10 mouse cellular contexts compared by ENCODE assay signal in the genomic region with DNA sequence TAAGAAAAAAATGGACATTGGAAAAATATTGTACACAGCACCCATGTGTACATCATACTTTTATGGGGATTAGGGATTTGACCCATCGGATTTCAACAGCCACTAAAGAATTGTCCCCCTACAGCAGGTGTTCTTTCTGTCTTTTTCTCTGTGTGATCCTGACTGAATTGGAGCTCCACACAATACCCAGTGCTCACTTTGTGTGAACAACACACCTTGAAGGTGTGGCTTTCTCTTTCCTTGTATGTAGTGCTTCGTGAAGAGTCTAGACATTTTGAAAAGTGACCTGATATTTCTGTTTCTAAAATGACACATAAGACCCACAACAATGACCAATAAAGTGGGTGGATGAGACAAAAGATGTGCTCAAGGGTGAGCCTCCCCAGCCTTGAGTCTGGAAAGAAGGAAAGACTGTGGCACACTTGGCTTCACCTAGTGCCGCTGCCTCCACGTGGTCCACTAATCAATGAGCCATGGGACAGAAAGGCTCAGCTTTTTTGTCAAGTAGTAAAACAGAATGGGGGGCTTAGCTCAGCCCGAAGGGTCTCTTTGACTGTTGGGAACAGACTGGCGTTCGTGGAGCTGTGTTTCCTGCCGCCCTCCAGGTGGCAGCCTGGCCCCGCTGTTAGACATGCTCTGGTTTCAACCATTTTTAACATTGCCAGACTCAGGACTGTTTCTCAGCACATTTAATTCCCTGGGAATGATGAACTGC. TPM values are rescaled to one million over a fixed set of nuclear protein-coding genes. Genes with fewer than 3 reads are reported as not detected.
DNase-seq lines count a peak whose midpoint lies in the region; ATAC-seq and TF ChIP-seq lines count a peak whose summit lies in the region.
"Had no signal": no experiment of that assay in that cellular context is flagged by ENCODE, and none has a peak within 500 bp of the region (broad histone marks: within the 10 kb centered on the region; RNA-seq: fewer than 3 reads in every experiment).

No protein-coding gene starts in this region.

- no peak overlapping the region for H3K9ac ChIP-seq in kidney, embryonic 15.5 days
- no peak overlapping the region for H3K9ac ChIP-seq in liver, postnatal 0 days (replicated peaks)
- H3K9ac ChIP-seq: limb, embryonic 12.5 days had no signal

- H3K4me3 ChIP-seq in kidney, embryonic 15.5 days (replicated peaks) = no peak overlapping the region
- no peak overlapping the region for H3K4me3 ChIP-seq in liver, postnatal 0 days (ENCODE audit: low read depth, low read length)
- H3K4me3 ChIP-seq in olfactory bulb, adult 2 months (ENCODE audit: insufficient read depth, low read depth, low read length) = no peak overlapping the region
- H3K4me3 ChIP-seq: limb, embryonic 12.5 days had no signal

- no peaks in the 10 kb centered on the region for H3K4me1 ChIP-seq in kidney, embryonic 15.5 days
- H3K4me1 ChIP-seq in liver, postnatal 0 days (ENCODE audit: insufficient read depth) = no peaks in the 10 kb centered on the region
- peaks cover 3% of the 10 kb centered on the region; the same call in 1 of the 2 replicates for H3K4me1 ChIP-seq in olfactory bulb, adult 2 months (ENCODE audit: control insufficient read depth, insufficient read depth, low read length)
- H3K4me1 ChIP-seq: limb, embryonic 12.5 days had no signal

- peak; percentile 68 for TF ChIP-seq CTCF in liver, postnatal 0 days (IDR thresholded peaks at IDR 0.05; ENCODE audit: low read depth)
- TF ChIP-seq CTCF in olfactory bulb, adult 2 months (IDR thresholded peaks at IDR 0.05; ENCODE audit: insufficient read depth, low read depth, low read length) = peak; percentile 75

- H3K36me3 ChIP-seq in kidney, embryonic 15.5 days = no peaks in the 10 kb centered on the region
- no peaks in the 10 kb centered on the region for H3K36me3 ChIP-seq in liver, postnatal 0 days (replicated peaks; ENCODE audit: insufficient read depth, low read length)
- H3K36me3 ChIP-seq: limb, embryonic 12.5 days had no signal

- 26% methylated on average over 9 of the region's 9 CpGs for WGBS in kidney, embryonic 15.5 days
- 28% methylated on average over 9 of the region's 9 CpGs for WGBS in liver, postnatal 0 days (ENCODE audit: insufficient replicate concordance)
- WGBS in olfactory bulb, adult 2 months = 17% methylated on average over 9 of the region's 9 CpGs

- no peak overlapping the region for H3K27ac ChIP-seq in kidney, embryonic 15.5 days
- H3K27ac ChIP-seq in liver, postnatal 0 days (ENCODE audit: low read depth) = no peak overlapping the region
- H3K27ac ChIP-seq in olfactory bulb, adult 2 months (ENCODE audit: insufficient read depth, low read depth, low read length) = no peak overlapping the region
- H3K27ac ChIP-seq: limb, embryonic 12.5 days had no signal

- TF ChIP-seq EP300 in liver, postnatal 0 days (IDR thresholded peaks at IDR 0.05; ENCODE audit: low read depth) = no peak

- no peak for TF ChIP-seq POLR2A in olfactory bulb, adult 2 months (IDR thresholded peaks at IDR 0.05; ENCODE audit: insufficient read depth, low read depth, low read length)

- no peaks in the 10 kb centered on the region for H3K9me3 ChIP-seq in kidney, embryonic 15.5 days (replicated peaks)
- no peaks in the 10 kb centered on the region for H3K9me3 ChIP-seq in liver, postnatal 0 days (ENCODE audit: low read length)
- H3K9me3 ChIP-seq: limb, embryonic 12.5 days had no signal

- peak; percentile 79; the same call in 1 of the 2 replicates for ATAC-seq in kidney, embryonic 15.5 days (replicated peaks; ENCODE audit: low FRiP score)
- no peak for ATAC-seq in liver, postnatal 0 days
- ATAC-seq in monocyte, adult 5-6 weeks (replicated peaks; ENCODE audit: insufficient number of reproducible peaks, low FRiP score, low TSS enrichment, poor library complexity, severe bottlenecking) = no peak

- peak; percentile 2 for DNase-seq in thymus, postnatal 25 days
- DNase-seq in thymus, postnatal 14 days = no peak
- DNase-seq in embryo, embryonic 9.5 days (ENCODE audit: extremely low spot score) = peak; percentile 62
- peak; percentile 15 to 47 for DNase-seq in heart, adult 9 months (ENCODE audit: low spot score in 2 of 2)
- DNase-seq in liver, postnatal 0 days = peak; percentile 37

- H3K4me2 ChIP-seq in kidney, embryonic 15.5 days = no peak overlapping the region
- no peak overlapping the region for H3K4me2 ChIP-seq in liver, postnatal 0 days (ENCODE audit: low read depth, low read length)
- H3K4me2 ChIP-seq: limb, embryonic 12.5 days had no signal

- no peaks in the 10 kb centered on the region for H3K27me3 ChIP-seq in kidney, embryonic 15.5 days
- no peaks in the 10 kb centered on the region for H3K27me3 ChIP-seq in liver, postnatal 0 days (ENCODE audit: insufficient read depth, low read length)
- H3K27me3 ChIP-seq: limb, embryonic 12.5 days had no signal

RNA-seq across cellular contexts. Expression of gene Sema6d, which starts 10.9 kb away (rescaled TPM):
- 8.4 and 9.5 TPM in 2 replicates for polyA plus RNA-seq in kidney, embryonic 15.5 days (2015; fragmentation: Nextera tagmentation; extraction: Ambion mirVana)
- polyA plus RNA-seq in liver, postnatal 0 days (2015; fragmentation: Nextera tagmentation; extraction: Ambion mirVana) = 2.9 and 3.6 TPM in 2 replicates
- 124 TPM in 1 of 2 replicates, not detected in the other for polyA plus RNA-seq in olfactory bulb, adult 2 months (2012; ENCODE audit: insufficient read depth, insufficient read length, low replicate concordance, missing spikeins)
- total RNA-seq in monocyte, adult 5-6 weeks (2017) = 0.39 to 0.43 TPM in 2 of 3 replicates, not detected in the other
- total RNA-seq: MEL had no signal
